Mouse (Mus musculus) cortical plate, adult 2 months (tissue): Measurements from ENCODE around the gene Gm9045.

Source experiments
- CTCF ChIP-seq: fragments of 200-500 bp; IDR thresholded peaks from 2 replicates; pipeline ENCODE4 v1.5.1; 2011; ENCODE audit warnings: mild to moderate bottlenecking, control low read depth, low read length; ENCODE audit not compliant: insufficient read depth; ENCODE audit errors: extremely low read depth
- POLR2A ChIP-seq: fragments of 200-500 bp; IDR thresholded peaks from 2 replicates; pipeline ENCODE4 v1.6.1; 2011; ENCODE audit warnings: mild to moderate bottlenecking, low read length, control low read depth; ENCODE audit not compliant: insufficient read depth; ENCODE audit errors: extremely low read depth

DNA sequence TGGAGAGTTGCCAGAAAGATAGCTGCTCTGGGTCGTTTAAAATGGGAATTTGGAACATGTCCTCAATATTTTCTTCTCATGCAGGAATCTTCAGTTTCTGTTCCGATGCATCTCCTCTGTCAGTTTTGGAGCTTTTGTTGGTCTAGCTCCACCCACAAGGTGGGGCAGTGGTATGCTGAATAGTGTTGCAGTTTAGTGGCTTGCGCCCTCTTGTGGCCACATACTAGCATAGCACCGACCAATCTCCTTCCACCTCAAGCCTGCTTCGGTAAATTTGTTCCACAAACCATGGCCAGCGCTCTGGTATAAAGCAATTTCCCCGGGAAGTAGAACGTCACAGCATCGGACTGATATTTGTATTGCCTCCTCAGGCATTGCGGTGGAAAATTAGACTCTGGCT, 32.8 kb upstream of the Gm9045 start:
- TF ChIP-seq CTCF (peak; percentile 97), POLR2A (no peak)
